In genomic region chr4:78943561-78943960, GRCm38 (mm10) we compare ENCODE assay signal across 24 mouse cellular contexts.
A peak's percentile ranks its signal among the peaks of the same experiment; 100 is the strongest.
DNase-seq lines count a peak whose midpoint lies in the region; ATAC-seq and TF ChIP-seq lines count a peak whose summit lies in the region.
"Had no signal": no experiment of that assay in that cellular context is flagged by ENCODE, and none has a peak within 500 bp of the region (broad histone marks: within the 10 kb centered on the region; RNA-seq: fewer than 3 reads in every experiment).

No protein-coding gene starts in this region.

- H3K4me1 ChIP-seq in forebrain, embryonic 14.5 days (ENCODE audit: control insufficient read depth, insufficient read depth, low read length), result no peaks in the 10 kb centered on the region
- no peaks in the 10 kb centered on the region for H3K4me1 ChIP-seq in forebrain, embryonic 11.5 days (replicated peaks; ENCODE audit: control insufficient read depth, insufficient read depth, low read length)
- no peaks in the 10 kb centered on the region for H3K4me1 ChIP-seq in hindbrain, postnatal 0 days (ENCODE audit: insufficient read depth, low read length)
- H3K4me1 ChIP-seq in hindbrain, embryonic 12.5 days, result no peaks in the 10 kb centered on the region
- H3K4me1 ChIP-seq: embryonic facial prominence, embryonic 13.5 days; heart, embryonic 15.5 days; hindbrain, embryonic 15.5 days had no signal

- peak; percentile 23 to 42 for DNase-seq in cerebellum, postnatal 10 days
- no peak for DNase-seq in cerebellum, adult 9-11 months
- DNase-seq in forebrain, embryonic 14.5 days (ENCODE audit: low spot score), result peak; percentile 17
- DNase-seq in forebrain, embryonic 11.5 days (ENCODE audit: low spot score), result no peak
- DNase-seq in hindbrain, postnatal 0 days (ENCODE audit: low spot score), result peak; percentile 3
- DNase-seq in retina, postnatal 1 day, result peak; percentile 8
- DNase-seq in retina, embryonic 14.5 days (ENCODE audit: low spot score), result no peak
- DNase-seq: adrenal gland, adult 8-10 months; adrenal gland, postnatal 36 days; B cell, adult 2 months; cerebellum, adult 11 months; cerebellum, adult 9-10 months; embryo, embryonic 11 days; gastrocnemius, postnatal 14 days; heart, adult 2 months; heart, postnatal 14 days; kidney, adult 11 months had no signal

- no peaks in the 10 kb centered on the region for H3K36me3 ChIP-seq in forebrain, embryonic 14.5 days (ENCODE audit: control insufficient read depth, insufficient read depth, low read length)
- H3K36me3 ChIP-seq in forebrain, embryonic 11.5 days (ENCODE audit: control insufficient read depth, insufficient read depth, low read length), result no peaks in the 10 kb centered on the region
- no peaks in the 10 kb centered on the region for H3K36me3 ChIP-seq in hindbrain, postnatal 0 days (ENCODE audit: insufficient read depth, low read length)
- no peaks in the 10 kb centered on the region for H3K36me3 ChIP-seq in hindbrain, embryonic 12.5 days
- H3K36me3 ChIP-seq: embryonic facial prominence, embryonic 13.5 days; G1E; heart, embryonic 15.5 days; hindbrain, embryonic 15.5 days had no signal

- peak; percentile 37; the same call in 1 of the 2 replicates for ATAC-seq in forebrain, embryonic 14.5 days
- ATAC-seq in forebrain, embryonic 11.5 days (replicated peaks; ENCODE audit: low FRiP score), result no peak
- 0 out of 2 replicates have a peak, but pooled peaks have one; percentile 32 for ATAC-seq in hindbrain, postnatal 0 days
- no peak for ATAC-seq in hindbrain, embryonic 12.5 days (ENCODE audit: low FRiP score)
- ATAC-seq: CD4-positive, CD25-positive, alpha-beta regulatory T cell, adult 4 months had no signal

- H3K4me2 ChIP-seq in forebrain, embryonic 14.5 days (ENCODE audit: low read length), result no peak overlapping the region
- no peak overlapping the region for H3K4me2 ChIP-seq in forebrain, embryonic 11.5 days (ENCODE audit: low read depth, low read length, severe bottlenecking)
- H3K4me2 ChIP-seq in hindbrain, postnatal 0 days (ENCODE audit: low read depth, low read length), result no peak overlapping the region
- no peak overlapping the region for H3K4me2 ChIP-seq in hindbrain, embryonic 12.5 days (replicated peaks)
- H3K4me2 ChIP-seq: embryonic facial prominence, embryonic 13.5 days; heart, embryonic 11.5 days; heart, embryonic 15.5 days; hindbrain, embryonic 15.5 days had no signal

- no peak overlapping the region for H3K4me3 ChIP-seq in forebrain, embryonic 14.5 days (ENCODE audit: low read depth, low read length)
- H3K4me3 ChIP-seq in forebrain, embryonic 11.5 days (ENCODE audit: low read depth, low read length), result no peak overlapping the region
- no peak overlapping the region for H3K4me3 ChIP-seq in hindbrain, postnatal 0 days (ENCODE audit: low read length)
- H3K4me3 ChIP-seq in hindbrain, embryonic 12.5 days, result no peak overlapping the region
- H3K4me3 ChIP-seq: embryonic facial prominence, embryonic 13.5 days; heart, adult 2 months; heart, embryonic 15.5 days; hindbrain, embryonic 15.5 days had no signal

- H3K27me3 ChIP-seq in forebrain, embryonic 14.5 days (replicated peaks; ENCODE audit: control insufficient read depth, insufficient read depth, low read length), result no peaks in the 10 kb centered on the region
- H3K27me3 ChIP-seq in forebrain, embryonic 11.5 days (ENCODE audit: control insufficient read depth, insufficient read depth, low read length), result no peaks in the 10 kb centered on the region
- no peaks in the 10 kb centered on the region for H3K27me3 ChIP-seq in hindbrain, postnatal 0 days (ENCODE audit: insufficient read depth, low read length)
- H3K27me3 ChIP-seq in hindbrain, embryonic 12.5 days, result no peaks in the 10 kb centered on the region
- H3K27me3 ChIP-seq: embryonic facial prominence, embryonic 13.5 days; heart, embryonic 15.5 days; hindbrain, embryonic 15.5 days had no signal

- 83% methylated on average over 1 of the region's 1 CpGs for WGBS in forebrain, embryonic 14.5 days
- 81% methylated on average over 1 of the region's 1 CpGs for WGBS in forebrain, embryonic 11.5 days
- WGBS in hindbrain, postnatal 0 days, result 73% methylated on average over 1 of the region's 1 CpGs
- WGBS in hindbrain, embryonic 12.5 days, result 83% methylated on average over 1 of the region's 1 CpGs

- TF ChIP-seq CTCF in hindbrain, postnatal 0 days (IDR thresholded peaks at IDR 0.05; ENCODE audit: low read depth), result no peak

- H3K9ac ChIP-seq in forebrain, embryonic 14.5 days (ENCODE audit: low read length), result no peak overlapping the region
- H3K9ac ChIP-seq in forebrain, embryonic 11.5 days (ENCODE audit: low read length), result no peak overlapping the region
- no peak overlapping the region for H3K9ac ChIP-seq in hindbrain, postnatal 0 days (replicated peaks; ENCODE audit: low read length)
- no peak overlapping the region for H3K9ac ChIP-seq in hindbrain, embryonic 12.5 days
- H3K9ac ChIP-seq: embryonic facial prominence, embryonic 13.5 days; heart, embryonic 15.5 days; hindbrain, embryonic 15.5 days had no signal

- H3K27ac ChIP-seq in forebrain, embryonic 14.5 days (ENCODE audit: low read depth, low read length), result no peak overlapping the region
- H3K27ac ChIP-seq in forebrain, embryonic 11.5 days (ENCODE audit: low read depth, low read length), result no peak overlapping the region
- no peak overlapping the region for H3K27ac ChIP-seq in hindbrain, postnatal 0 days
- no peak overlapping the region for H3K27ac ChIP-seq in hindbrain, embryonic 12.5 days
- H3K27ac ChIP-seq: embryonic facial prominence, embryonic 13.5 days; heart, adult 2 months; heart, embryonic 15.5 days; hindbrain, embryonic 15.5 days had no signal

- H3K9me3 ChIP-seq in forebrain, embryonic 14.5 days (replicated peaks; ENCODE audit: control insufficient read depth, low read length), result no peaks in the 10 kb centered on the region
- H3K9me3 ChIP-seq in forebrain, embryonic 11.5 days (ENCODE audit: control insufficient read depth, low read length), result no peaks in the 10 kb centered on the region
- H3K9me3 ChIP-seq in hindbrain, postnatal 0 days (ENCODE audit: low read length), result no peaks in the 10 kb centered on the region
- no peaks in the 10 kb centered on the region for H3K9me3 ChIP-seq in hindbrain, embryonic 12.5 days (replicated peaks)
- H3K9me3 ChIP-seq: embryonic facial prominence, embryonic 13.5 days; G1E; heart, embryonic 15.5 days; hindbrain, embryonic 15.5 days had no signal

Comparison
In these comparisons a context has a peak if more than half of its experiments do, and no peak if none do; other contexts are left out.
1. DNase-seq: peak in cerebellum, postnatal 10 days (2 of 2), forebrain, embryonic 14.5 days (single experiment), hindbrain, postnatal 0 days (single experiment) and retina, postnatal 1 day (single experiment); none in cerebellum, adult 9-11 months (single experiment), forebrain, embryonic 11.5 days (single experiment) and retina, embryonic 14.5 days (single experiment).
2. ATAC-seq: peak in forebrain, embryonic 14.5 days (single experiment) and hindbrain, postnatal 0 days (single experiment); none in forebrain, embryonic 11.5 days (single experiment) and hindbrain, embryonic 12.5 days (single experiment).